Mouse (Mus musculus): ENCODE measurements around the gene Strc.

DNA sequence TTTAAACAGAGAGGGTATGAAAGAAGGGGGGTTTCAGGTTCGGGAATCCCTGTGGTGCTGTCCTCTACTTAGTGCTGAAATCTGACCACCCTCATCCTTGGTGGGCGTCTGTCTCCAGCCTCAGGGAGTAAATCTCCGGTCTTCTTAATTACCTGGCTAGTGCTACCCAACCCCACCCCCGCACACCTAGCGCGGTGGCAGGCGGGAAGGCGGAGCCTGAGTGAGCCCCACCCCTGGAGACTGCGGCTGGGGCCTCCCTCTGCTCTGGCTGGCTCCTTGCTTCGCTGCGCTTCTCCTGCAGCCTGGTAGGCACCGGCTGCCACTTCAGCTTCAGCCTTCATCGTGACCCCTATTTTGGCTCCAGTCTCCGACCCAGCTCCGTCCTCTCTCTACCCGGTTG is 28.6 kb downstream of the Strc start:
- TF ChIP-seq POLR2A (IDR thresholded peaks at IDR 0.05; ENCODE audit: control insufficient read depth, extremely low read depth, insufficient read depth, low read length, poor library complexity) = no peak
- TF ChIP-seq CTCF (IDR thresholded peaks at IDR 0.05; ENCODE audit: borderline replicate concordance, control insufficient read depth, extremely low read depth, insufficient read depth, low read length, poor library complexity) = no peak
